Mouse (Mus musculus): Measurements from ENCODE around the gene Ccdc3. TPM values are rescaled to one million over a fixed set of nuclear protein-coding genes. Genes with fewer than 3 reads are reported as not detected.

The Ccdc3 gene
- polyA plus RNA-seq, 1 experiment from 2014 or later: 3.9 TPM

GRCm38 (mm10) chr2:5112785-5113291, 24.7 kb upstream of the Ccdc3 start:
- DNase-seq (ENCODE audit: low spot score) (no peak), ATAC-seq (replicated peaks; ENCODE audit: low FRiP score) (no peak)
- H3K4me1 ChIP-seq (replicated peaks; ENCODE audit: control insufficient read depth, insufficient read depth, low read length): peaks cover 9% of the 10 kb centered on the region
- H3K27ac ChIP-seq (ENCODE audit: low read depth, low read length): no peak overlapping the region
- H3K9ac ChIP-seq (ENCODE audit: low read length): no peak overlapping the region
- no peaks in the 10 kb centered on the region for H3K36me3 ChIP-seq (ENCODE audit: control insufficient read depth, insufficient read depth, low read length)
- H3K9me3 ChIP-seq (ENCODE audit: control insufficient read depth, low read length): no peaks in the 10 kb centered on the region
- no peaks in the 10 kb centered on the region for H3K27me3 ChIP-seq (ENCODE audit: control insufficient read depth, insufficient read depth, low read length)
- no peak overlapping the region for H3K4me3 ChIP-seq (ENCODE audit: low read depth, low read length)
- WGBS: 30% methylated on average over 8 of the region's 8 CpGs
- no peak overlapping the region for H3K4me2 ChIP-seq (ENCODE audit: low read depth, low read length, severe bottlenecking)

GRCm38 (mm10) chr2:5114386-5114785, 23.2 kb upstream of the Ccdc3 start:
- no peak for ATAC-seq (replicated peaks; ENCODE audit: low FRiP score)
- no peaks in the 10 kb centered on the region for H3K27me3 ChIP-seq (ENCODE audit: control insufficient read depth, insufficient read depth, low read length)
- H3K4me3 ChIP-seq (ENCODE audit: low read depth, low read length): no peak overlapping the region
- no peaks in the 10 kb centered on the region for H3K9me3 ChIP-seq (ENCODE audit: control insufficient read depth, low read length)
- WGBS: 94% methylated on average over 8 of the region's 8 CpGs
- H3K27ac ChIP-seq (ENCODE audit: low read depth, low read length): no peak overlapping the region
- no peak overlapping the region for H3K4me2 ChIP-seq (ENCODE audit: low read depth, low read length, severe bottlenecking)
- no peaks in the 10 kb centered on the region for H3K36me3 ChIP-seq (ENCODE audit: control insufficient read depth, insufficient read depth, low read length)
- peaks cover 9% of the 10 kb centered on the region for H3K4me1 ChIP-seq (replicated peaks; ENCODE audit: control insufficient read depth, insufficient read depth, low read length)
- DNase-seq (ENCODE audit: low spot score): no peak
- no peak overlapping the region for H3K9ac ChIP-seq (ENCODE audit: low read length)

- Histone ChIP-seq H3K4me1 (replicated peaks; ENCODE audit: control insufficient read depth, insufficient read depth, low read length) (peaks cover 9% of the 10 kb centered on the region), H3K27ac (ENCODE audit: low read depth, low read length) (no peak overlapping the region), H3K36me3 (ENCODE audit: control insufficient read depth, insufficient read depth, low read length) (no peaks in the 10 kb centered on the region), H3K9me3 (ENCODE audit: control insufficient read depth, low read length) (no peaks in the 10 kb centered on the region), H3K4me3 (ENCODE audit: low read depth, low read length) (no peak overlapping the region), H3K4me2 (ENCODE audit: low read depth, low read length, severe bottlenecking) (no peak overlapping the region), H3K27me3 (ENCODE audit: control insufficient read depth, insufficient read depth, low read length) (no peaks in the 10 kb centered on the region), H3K9ac (ENCODE audit: low read length) (no peak overlapping the region)
- WGBS: 20% methylated on average over 5 of the region's 5 CpGs
- peak; percentile 54 for DNase-seq (ENCODE audit: low spot score)
- ATAC-seq (replicated peaks; ENCODE audit: low FRiP score): peak; percentile 65
Measured at GRCm38 (mm10) chr2:5116856-5117532, 20.6 kb upstream of the Ccdc3 start.

- Histone ChIP-seq H3K4me3 (ENCODE audit: low read depth, low read length) (no peak overlapping the region), H3K4me2 (ENCODE audit: low read depth, low read length, severe bottlenecking) (no peak overlapping the region), H3K9ac (ENCODE audit: low read length) (no peak overlapping the region), H3K9me3 (ENCODE audit: control insufficient read depth, low read length) (no peaks in the 10 kb centered on the region), H3K4me1 (replicated peaks; ENCODE audit: control insufficient read depth, insufficient read depth, low read length) (no peaks in the 10 kb centered on the region), H3K36me3 (ENCODE audit: control insufficient read depth, insufficient read depth, low read length) (no peaks in the 10 kb centered on the region), H3K27ac (ENCODE audit: low read depth, low read length) (no peak overlapping the region), H3K27me3 (ENCODE audit: control insufficient read depth, insufficient read depth, low read length) (no peaks in the 10 kb centered on the region)
- WGBS: 43% methylated on average over 6 of the region's 6 CpGs
- ATAC-seq (replicated peaks; ENCODE audit: low FRiP score) (no peak), DNase-seq (ENCODE audit: low spot score) (no peak)
Measured at GRCm38 (mm10) chr2:5125506-5125905, 12.1 kb upstream of the Ccdc3 start.

- ATAC-seq (replicated peaks; ENCODE audit: low FRiP score) (no peak), DNase-seq (ENCODE audit: low spot score) (no peak)
- H3K9me3 ChIP-seq (ENCODE audit: control insufficient read depth, low read length): no peaks in the 10 kb centered on the region
- no peaks in the 10 kb centered on the region for H3K27me3 ChIP-seq (ENCODE audit: control insufficient read depth, insufficient read depth, low read length)
- H3K4me1 ChIP-seq (replicated peaks; ENCODE audit: control insufficient read depth, insufficient read depth, low read length): no peaks in the 10 kb centered on the region
- H3K36me3 ChIP-seq (ENCODE audit: control insufficient read depth, insufficient read depth, low read length): no peaks in the 10 kb centered on the region
- 77% methylated on average over 5 of the region's 5 CpGs for WGBS
- no peak overlapping the region for H3K4me3 ChIP-seq (ENCODE audit: low read depth, low read length)
- H3K4me2 ChIP-seq (ENCODE audit: low read depth, low read length, severe bottlenecking): no peak overlapping the region
- no peak overlapping the region for H3K9ac ChIP-seq (ENCODE audit: low read length)
- H3K27ac ChIP-seq (ENCODE audit: low read depth, low read length): no peak overlapping the region
Measured at GRCm38 (mm10) chr2:5127369-5127768, 10.2 kb upstream of the Ccdc3 start.

- H3K27ac ChIP-seq (ENCODE audit: low read depth, low read length): no peak overlapping the region
- WGBS: 58% methylated on average over 3 of the region's 3 CpGs
Measured at GRCm38 (mm10) chr2:5129099-5129498, 8.5 kb upstream of the Ccdc3 start.

GRCm38 (mm10) chr2:5132046-5132445, 5.5 kb upstream of the Ccdc3 start:
- 86% methylated on average over 4 of the region's 4 CpGs for WGBS
- Histone ChIP-seq H3K4me3 (ENCODE audit: low read depth, low read length) (no peak overlapping the region), H3K4me1 (replicated peaks; ENCODE audit: control insufficient read depth, insufficient read depth, low read length) (no peaks in the 10 kb centered on the region), H3K27me3 (ENCODE audit: control insufficient read depth, insufficient read depth, low read length) (peaks cover 7% of the 10 kb centered on the region), H3K36me3 (ENCODE audit: control insufficient read depth, insufficient read depth, low read length) (no peaks in the 10 kb centered on the region), H3K27ac (ENCODE audit: low read depth, low read length) (no peak overlapping the region), H3K9ac (ENCODE audit: low read length) (no peak overlapping the region), H3K9me3 (ENCODE audit: control insufficient read depth, low read length) (no peaks in the 10 kb centered on the region), H3K4me2 (ENCODE audit: low read depth, low read length, severe bottlenecking) (no peak overlapping the region)
- no peak for DNase-seq (ENCODE audit: low spot score)
- no peak for ATAC-seq (replicated peaks; ENCODE audit: low FRiP score)

More at GRCm38 (mm10) chr2:5129099-5129498, 8.5 kb upstream of the Ccdc3 start:
- DNase-seq (ENCODE audit: low spot score) (no peak), ATAC-seq (replicated peaks; ENCODE audit: low FRiP score) (no peak)
- no peak overlapping the region for H3K4me2 ChIP-seq (ENCODE audit: low read depth, low read length, severe bottlenecking)
- H3K36me3 ChIP-seq (ENCODE audit: control insufficient read depth, insufficient read depth, low read length): no peaks in the 10 kb centered on the region
- H3K4me3 ChIP-seq (ENCODE audit: low read depth, low read length): no peak overlapping the region
- no peaks in the 10 kb centered on the region for H3K27me3 ChIP-seq (ENCODE audit: control insufficient read depth, insufficient read depth, low read length)
- H3K4me1 ChIP-seq (replicated peaks; ENCODE audit: control insufficient read depth, insufficient read depth, low read length): no peaks in the 10 kb centered on the region
- H3K9me3 ChIP-seq (ENCODE audit: control insufficient read depth, low read length): no peaks in the 10 kb centered on the region
- H3K9ac ChIP-seq (ENCODE audit: low read length): no peak overlapping the region

GRCm38 (mm10) chr2:5134959-5135743, 2.4 kb upstream of the Ccdc3 start:
- 86% methylated on average over 5 of the region's 5 CpGs for WGBS
- DNase-seq (ENCODE audit: low spot score): no peak
- Histone ChIP-seq H3K27me3 (ENCODE audit: control insufficient read depth, insufficient read depth, low read length) (peaks cover 26% of the 10 kb centered on the region), H3K4me2 (ENCODE audit: low read depth, low read length, severe bottlenecking) (no peak overlapping the region), H3K9ac (ENCODE audit: low read length) (no peak overlapping the region), H3K4me1 (replicated peaks; ENCODE audit: control insufficient read depth, insufficient read depth, low read length) (no peaks in the 10 kb centered on the region; the same call in 1 of the 2 replicates), H3K9me3 (ENCODE audit: control insufficient read depth, low read length) (no peaks in the 10 kb centered on the region), H3K36me3 (ENCODE audit: control insufficient read depth, insufficient read depth, low read length) (no peaks in the 10 kb centered on the region), H3K4me3 (ENCODE audit: low read depth, low read length) (no peak overlapping the region), H3K27ac (ENCODE audit: low read depth, low read length) (no peak overlapping the region)
- ATAC-seq (replicated peaks; ENCODE audit: low FRiP score): no peak

All from forebrain, embryonic 11.5 days (tissue).